Mouse (Mus musculus): ENCODE measurements around the gene Pear1.
A peak's percentile ranks its signal among the peaks of the same experiment; 100 is the strongest.

DNA sequence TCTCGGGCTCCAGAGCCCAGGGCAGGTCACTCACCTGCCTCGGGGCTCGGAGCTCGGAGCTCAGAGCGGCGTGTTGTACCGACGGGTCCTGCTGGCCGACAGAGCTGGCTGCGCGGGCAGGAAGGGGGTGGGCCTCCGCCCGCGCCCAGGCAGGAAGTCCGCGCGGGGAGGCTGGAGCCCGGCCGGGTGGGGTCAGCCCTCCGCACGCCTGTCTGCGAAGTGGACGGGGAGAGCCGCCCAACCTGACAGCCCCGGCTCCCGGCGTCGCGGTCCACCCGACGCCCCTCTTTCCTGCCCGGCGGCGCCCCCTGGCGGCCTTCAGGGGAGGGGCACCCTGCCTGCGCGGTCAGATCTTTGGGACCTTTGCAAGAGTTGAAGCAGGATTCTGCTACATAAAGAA is 55.3 kb downstream of the Pear1 start:
- TF ChIP-seq CTCF (IDR thresholded peaks at IDR 0.05; ENCODE audit: borderline replicate concordance, control insufficient read depth, extremely low read depth, insufficient read depth, low read length, poor library complexity): peak; percentile 100
- no peak for TF ChIP-seq POLR2A (IDR thresholded peaks at IDR 0.05; ENCODE audit: control insufficient read depth, extremely low read depth, insufficient read depth, low read length, poor library complexity)

Data from thymus, adult 2 months (tissue).